Mouse (Mus musculus) forebrain, embryonic 11.5 days (tissue): ENCODE data around the gene Tsc22d1. TPM values are rescaled to one million over a fixed set of nuclear protein-coding genes. Genes with fewer than 3 reads are reported as not detected.
A peak's percentile ranks its signal among the peaks of the same experiment; 100 is the strongest.

Source experiments
- ATAC-seq: fragments of 200-750 bp; cut with Nextera tagmentation; replicated peaks from 2 replicates; pipeline ENCODE4 v1.8.0; 2017; ENCODE audit warnings: moderate TSS enrichment; ENCODE audit not compliant: low FRiP score
- DNase-seq: peaks from one replicate; pipeline ENCODE4 v3.0.0-alpha.2; 2017; ENCODE audit warnings: low spot score
- H3K27ac ChIP-seq: fragments of 300-500 bp; sonication (generic); 2 replicates; pipeline ENCODE4 v1.5.1; 2014; ENCODE audit warnings: low read depth, low read length
- H3K27me3 ChIP-seq: fragments of 300-500 bp; sonication (generic); 2 replicates; pipeline ENCODE4 v1.6.1; 2014; ENCODE audit warnings: mild to moderate bottlenecking, low read length, mixed read lengths; ENCODE audit not compliant: control insufficient read depth, insufficient read depth
- H3K36me3 ChIP-seq: fragments of 300-500 bp; sonication (generic); 2 replicates; pipeline ENCODE4 v1.6.1; 2014; ENCODE audit warnings: mild to moderate bottlenecking, low read length, moderate library complexity, mixed read lengths; ENCODE audit not compliant: control insufficient read depth, insufficient read depth
- H3K4me1 ChIP-seq: fragments of 300-500 bp; sonication (generic); replicated peaks from 2 replicates; pipeline ENCODE4 v1.6.1; 2014; ENCODE audit warnings: low read length, mixed read lengths; ENCODE audit not compliant: control insufficient read depth, insufficient read depth
- H3K4me2 ChIP-seq: fragments of 300-500 bp; sonication (generic); 2 replicates; pipeline ENCODE4 v1.6.1; 2014; ENCODE audit warnings: low read depth, mild to moderate bottlenecking, low read length, moderate library complexity, mixed read lengths; ENCODE audit not compliant: severe bottlenecking
- H3K4me3 ChIP-seq: fragments of 300-500 bp; sonication (generic); 2 replicates; pipeline ENCODE4 v1.5.1; 2014; ENCODE audit warnings: low read depth, low read length
- H3K9ac ChIP-seq: fragments of 300-500 bp; sonication (generic); 2 replicates; pipeline ENCODE4 v1.6.1; 2014; ENCODE audit warnings: low read length
- H3K9me3 ChIP-seq: fragments of 300-500 bp; sonication (generic); 2 replicates; pipeline ENCODE4 v1.6.1; 2016; ENCODE audit warnings: low read length, mixed read lengths; ENCODE audit not compliant: control insufficient read depth
- WGBS: fragments of 180-500 bp; shearing (Covaris S2); extraction: QIAGEN DNeasy Blood & Tissue Kit; methylation state at CpG from one replicate; pipeline ENCODE4 v1.1.7; 2014; 5-methylcytosine and 5-hydroxymethylcytosine counted together
- polyA plus RNA-seq: library from polyadenylated mRNA; unstranded; fragments of >200 nt; fragmentation: Nextera tagmentation; extraction: Ambion mirVana; gene quantifications from 2 replicates; pipeline ENCODE4 v1.2.1, GENCODE M21; 2014

The Tsc22d1 gene
- polyA plus RNA-seq, 1 experiment from 2014 or later: 484 TPM

GRCm38 (mm10) chr14:76413773-76414121 is 1.0 kb upstream of the Tsc22d1 start:
- peak overlapping the region; percentile 98 for H3K9ac ChIP-seq
- DNase-seq (no peak), ATAC-seq (no peak; the same call in 1 of the 2 replicates)
- peak overlapping the region; percentile 84 for H3K4me2 ChIP-seq
- peaks cover 18% of the 10 kb centered on the region for H3K4me1 ChIP-seq
- no peaks in the 10 kb centered on the region for H3K27me3 ChIP-seq
- H3K4me3 ChIP-seq: peak overlapping the region; percentile 99
- H3K27ac ChIP-seq: peak overlapping the region; percentile 100
- WGBS: under 1% methylated on average over 10 of the region's 10 CpGs
- H3K36me3 ChIP-seq: peaks cover 16% of the 10 kb centered on the region; the same call in 1 of the 2 replicates
- H3K9me3 ChIP-seq: no peaks in the 10 kb centered on the region

GRCm38 (mm10) chr14:76414122-76414861 is 469 bp upstream of the Tsc22d1 start:
- Histone ChIP-seq H3K9ac (peak overlapping the region; percentile 98), H3K4me2 (peak overlapping the region; percentile 84), H3K36me3 (peaks cover 16% of the 10 kb centered on the region; the same call in 1 of the 2 replicates), H3K4me1 (peaks cover 18% of the 10 kb centered on the region), H3K27me3 (no peaks in the 10 kb centered on the region), H3K4me3 (peak overlapping the region; percentile 99), H3K27ac (peak overlapping the region; percentile 100), H3K9me3 (no peaks in the 10 kb centered on the region)
- 0% methylated on average over 53 of the region's 81 CpGs for WGBS
- peak; percentile 100 for DNase-seq
- peak; percentile 96 for ATAC-seq

GRCm38 (mm10) chr14:76415781-76416301 is 1.1 kb downstream of the Tsc22d1 start:
- DNase-seq (peak; percentile 81), ATAC-seq (peak; percentile 1)
- H3K9me3 ChIP-seq: no peaks in the 10 kb centered on the region
- H3K27ac ChIP-seq: peak overlapping the region; percentile 100
- peak overlapping the region; percentile 84 for H3K4me2 ChIP-seq
- peak overlapping the region; percentile 99 for H3K4me3 ChIP-seq
- H3K36me3 ChIP-seq: peaks cover 16% of the 10 kb centered on the region; the same call in 1 of the 2 replicates
- peaks cover 18% of the 10 kb centered on the region for H3K4me1 ChIP-seq
- peak overlapping the region; percentile 98 for H3K9ac ChIP-seq
- H3K27me3 ChIP-seq: no peaks in the 10 kb centered on the region
- 0% methylated on average over 33 of the region's 38 CpGs for WGBS

- peak overlapping the region; percentile 99 for H3K4me3 ChIP-seq
- H3K27me3 ChIP-seq: no peaks in the 10 kb centered on the region
- H3K36me3 ChIP-seq: peaks cover 16% of the 10 kb centered on the region; the same call in 1 of the 2 replicates
- H3K4me2 ChIP-seq: peak overlapping the region; percentile 84
- H3K9ac ChIP-seq: peak overlapping the region; percentile 98
- peak; percentile 54 for DNase-seq
- H3K9me3 ChIP-seq: no peaks in the 10 kb centered on the region
- H3K4me1 ChIP-seq: peaks cover 18% of the 10 kb centered on the region
- no peak for ATAC-seq
- 56% methylated on average over 27 of the region's 27 CpGs for WGBS
- H3K27ac ChIP-seq: no peak overlapping the region
Observed at GRCm38 (mm10) chr14:76416366-76417040, 1.7 kb downstream of the Tsc22d1 start.

- DNase-seq (no peak), ATAC-seq (no peak)
- 93% methylated on average over 17 of the region's 17 CpGs for WGBS
- Histone ChIP-seq H3K4me1 (peaks cover 18% of the 10 kb centered on the region), H3K27ac (no peak overlapping the region), H3K36me3 (peaks cover 16% of the 10 kb centered on the region; the same call in 1 of the 2 replicates), H3K4me3 (peak overlapping the region; percentile 99), H3K9me3 (no peaks in the 10 kb centered on the region), H3K27me3 (no peaks in the 10 kb centered on the region), H3K4me2 (peak overlapping the region; percentile 84), H3K9ac (no peak overlapping the region; the same call in 1 of the 2 replicates)
Observed at GRCm38 (mm10) chr14:76417346-76417745, 2.6 kb downstream of the Tsc22d1 start.

- Histone ChIP-seq H3K27me3 (no peaks in the 10 kb centered on the region), H3K9ac (no peak overlapping the region), H3K4me3 (0 out of 2 replicates have a peak overlapping the region, but pooled peaks have one; percentile 0), H3K4me2 (peak overlapping the region; percentile 31; the same call in 1 of the 2 replicates), H3K4me1 (peaks cover 18% of the 10 kb centered on the region), H3K9me3 (no peaks in the 10 kb centered on the region), H3K36me3 (peaks cover 20% of the 10 kb centered on the region; the same call in 1 of the 2 replicates), H3K27ac (no peak overlapping the region)
- DNase-seq (no peak), ATAC-seq (no peak)
- 61% methylated on average over 7 of the region's 7 CpGs for WGBS
Observed at GRCm38 (mm10) chr14:76420726-76421125, 6.0 kb downstream of the Tsc22d1 start.

DNA sequence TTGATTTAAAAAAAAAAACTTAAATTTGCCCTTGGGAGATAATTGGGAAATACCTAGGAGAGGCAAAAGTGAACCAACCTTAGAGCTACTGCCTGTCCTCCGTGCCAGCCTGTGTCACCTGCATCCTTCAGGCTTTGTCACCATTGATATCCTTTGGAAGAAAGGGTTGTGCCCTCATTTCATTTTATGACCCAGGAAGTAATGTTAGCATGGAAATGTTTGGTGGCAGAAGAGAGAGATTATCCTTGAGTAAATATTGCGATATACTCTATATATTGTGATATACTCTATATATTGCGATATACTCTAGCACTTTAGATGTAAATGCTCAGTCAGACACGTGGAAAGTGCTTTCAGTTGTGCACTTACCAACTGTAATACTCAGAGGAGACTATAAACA is 6.4 kb downstream of the Tsc22d1 start:
- H3K9me3 ChIP-seq: no peaks in the 10 kb centered on the region
- 86% methylated on average over 4 of the region's 4 CpGs for WGBS
- no peak overlapping the region for H3K4me3 ChIP-seq
- H3K4me1 ChIP-seq: peaks cover 18% of the 10 kb centered on the region
- ATAC-seq: no peak
- peak overlapping the region; percentile 31; the same call in 1 of the 2 replicates for H3K4me2 ChIP-seq
- H3K27ac ChIP-seq: no peak overlapping the region
- no peak overlapping the region for H3K9ac ChIP-seq
- H3K27me3 ChIP-seq: no peaks in the 10 kb centered on the region
- H3K36me3 ChIP-seq: peaks cover 23% of the 10 kb centered on the region
- DNase-seq: no peak

- ATAC-seq (no peak), DNase-seq (no peak)
- Histone ChIP-seq H3K9ac (no peak overlapping the region), H3K27me3 (no peaks in the 10 kb centered on the region), H3K27ac (no peak overlapping the region), H3K4me3 (no peak overlapping the region), H3K4me1 (no peaks in the 10 kb centered on the region; the same call in 1 of the 2 replicates), H3K9me3 (no peaks in the 10 kb centered on the region), H3K4me2 (no peak overlapping the region), H3K36me3 (peaks cover 10% of the 10 kb centered on the region)
- WGBS: 91% methylated on average over 7 of the region's 7 CpGs
Observed at GRCm38 (mm10) chr14:76425422-76425821, 10.7 kb downstream of the Tsc22d1 start.
